Mouse (Mus musculus): ENCODE measurements around the gene Emp3. TPM values are rescaled to one million over a fixed set of nuclear protein-coding genes. Genes with fewer than 3 reads are reported as not detected.

Emp3 gene
- polyA plus RNA-seq, 1 experiment from 2014 or later: 92.8 TPM

Other genes with a start within 250 kb of the Emp3 start
- 0.22 and 0.36 TPM in 2 replicates for gene Ntn5, start 237.4 kb downstream of the Emp3 start, polyA plus RNA-seq (2015; fragmentation: Nextera tagmentation; extraction: Ambion mirVana)
- 0.33 and 0.65 TPM in 2 replicates for gene Sec1, start 227.0 kb downstream of the Emp3 start, polyA plus RNA-seq (2015; fragmentation: Nextera tagmentation; extraction: Ambion mirVana)
- gene Car11, start 221.6 kb downstream of the Emp3 start, polyA plus RNA-seq (2015; fragmentation: Nextera tagmentation; extraction: Ambion mirVana): 4.2 and 5.1 TPM in 2 replicates
- gene Dbp, start 216.3 kb downstream of the Emp3 start, polyA plus RNA-seq (2015; fragmentation: Nextera tagmentation; extraction: Ambion mirVana): 3.0 and 3.6 TPM in 2 replicates
- 520 and 591 TPM in 2 replicates for gene Rpl18, start 205.9 kb downstream of the Emp3 start, polyA plus RNA-seq (2015; fragmentation: Nextera tagmentation; extraction: Ambion mirVana)
- 18.9 and 19.1 TPM in 2 replicates for gene Sphk2, start 203.4 kb downstream of the Emp3 start, polyA plus RNA-seq (2015; fragmentation: Nextera tagmentation; extraction: Ambion mirVana)
- 0.39 and 0.84 TPM in 2 replicates for gene Fam83e, start 200.2 kb downstream of the Emp3 start, polyA plus RNA-seq (2015; fragmentation: Nextera tagmentation; extraction: Ambion mirVana)
- gene Spaca4, start 195.6 kb downstream of the Emp3 start, polyA plus RNA-seq (2015; fragmentation: Nextera tagmentation; extraction: Ambion mirVana): not detected in 2 replicates
- 0.53 and 0.57 TPM in 2 replicates for gene Lmtk3, start 137.7 kb downstream of the Emp3 start, polyA plus RNA-seq (2015; fragmentation: Nextera tagmentation; extraction: Ambion mirVana)
- gene Sult2b1, start 136.7 kb downstream of the Emp3 start, polyA plus RNA-seq (2015; fragmentation: Nextera tagmentation; extraction: Ambion mirVana): 0.66 and 0.72 TPM in 2 replicates
- 90.8 and 90.9 TPM in 2 replicates for gene Cyth2, start 106.8 kb downstream of the Emp3 start, polyA plus RNA-seq (2015; fragmentation: Nextera tagmentation; extraction: Ambion mirVana)
- 0.50 and 0.57 TPM in 2 replicates for gene Kcnj14, start 96.6 kb downstream of the Emp3 start, polyA plus RNA-seq (2015; fragmentation: Nextera tagmentation; extraction: Ambion mirVana)
- gene Grwd1, start 90.5 kb downstream of the Emp3 start, polyA plus RNA-seq (2015; fragmentation: Nextera tagmentation; extraction: Ambion mirVana): 38.1 and 40.2 TPM in 2 replicates
- gene Kdelr1, start 48.6 kb downstream of the Emp3 start, polyA plus RNA-seq (2015; fragmentation: Nextera tagmentation; extraction: Ambion mirVana): 64.9 and 76.1 TPM in 2 replicates
- 0.14 and 0.17 TPM in 2 replicates for gene Grin2d, start 43.0 kb downstream of the Emp3 start, polyA plus RNA-seq (2015; fragmentation: Nextera tagmentation; extraction: Ambion mirVana)
- gene Syngr4, start 24.7 kb downstream of the Emp3 start, polyA plus RNA-seq (2015; fragmentation: Nextera tagmentation; extraction: Ambion mirVana): 0.91 and 1.4 TPM in 2 replicates
- gene Tmem143, start 24.5 kb downstream of the Emp3 start, polyA plus RNA-seq (2015; fragmentation: Nextera tagmentation; extraction: Ambion mirVana): 8.8 TPM in 2 replicates
- 3.8 and 3.9 TPM in 2 replicates for gene Ccdc114, start 2.7 kb upstream of the Emp3 start, polyA plus RNA-seq (2015; fragmentation: Nextera tagmentation; extraction: Ambion mirVana)
- gene Abcc6, start 108.9 kb upstream of the Emp3 start, polyA plus RNA-seq (2015; fragmentation: Nextera tagmentation; extraction: Ambion mirVana): 0.11 and 0.12 TPM in 2 replicates
- 35.9 and 36.2 TPM in 2 replicates for gene Nomo1, start 112.3 kb upstream of the Emp3 start, polyA plus RNA-seq (2015; fragmentation: Nextera tagmentation; extraction: Ambion mirVana)
- 10.4 and 10.5 TPM in 2 replicates for gene Kcnj11, start 179.4 kb upstream of the Emp3 start, polyA plus RNA-seq (2015; fragmentation: Nextera tagmentation; extraction: Ambion mirVana)